Mouse (Mus musculus) neural tube, embryonic 15.5 days (tissue): ENCODE data around the gene Cacna1h. TPM values are rescaled to one million over a fixed set of nuclear protein-coding genes. Genes with fewer than 3 reads are reported as not detected.
A peak's percentile ranks its signal among the peaks of the same experiment; 100 is the strongest.

Experiments
- ATAC-seq: fragments of 200-750 bp; cut with Nextera tagmentation; 2 replicates; pipeline ENCODE4 v1.8.0; 2017; ENCODE audit warnings: mild to moderate bottlenecking, moderate TSS enrichment, moderate library complexity; ENCODE audit not compliant: low FRiP score
- H3K27ac ChIP-seq: fragments of 300-500 bp; sonication (generic); replicated peaks from 2 replicates; pipeline ENCODE4 v1.5.1; 2015; ENCODE audit warnings: mild to moderate bottlenecking, inconsistent platforms
- H3K27me3 ChIP-seq: fragments of 300-500 bp; sonication (generic); replicated peaks from 2 replicates; pipeline ENCODE4 v1.6.1; 2015; ENCODE audit warnings: inconsistent platforms
- H3K36me3 ChIP-seq: fragments of 300-500 bp; sonication (generic); 2 replicates; pipeline ENCODE4 v1.6.1; 2015; ENCODE audit warnings: inconsistent platforms
- H3K4me1 ChIP-seq: fragments of 300-500 bp; sonication (generic); 2 replicates; pipeline ENCODE4 v1.6.1; 2015; ENCODE audit warnings: inconsistent platforms
- H3K4me2 ChIP-seq: fragments of 300-500 bp; sonication (generic); 2 replicates; pipeline ENCODE4 v1.6.1; 2015; ENCODE audit warnings: inconsistent platforms, mild to moderate bottlenecking, moderate library complexity
- H3K4me3 ChIP-seq: fragments of 300-500 bp; sonication (generic); replicated peaks from 2 replicates; pipeline ENCODE4 v1.5.1; 2015; ENCODE audit warnings: mild to moderate bottlenecking, inconsistent platforms
- H3K9ac ChIP-seq: fragments of 300-500 bp; sonication (generic); replicated peaks from 2 replicates; pipeline ENCODE4 v1.6.1; 2015; ENCODE audit warnings: mild to moderate bottlenecking, inconsistent platforms
- H3K9me3 ChIP-seq: fragments of 300-500 bp; sonication (generic); replicated peaks from 2 replicates; pipeline ENCODE4 v1.6.1; 2016; ENCODE audit warnings: inconsistent platforms
- WGBS: fragments of 180-500 bp; shearing (Covaris S2); methylation state at CpG from one replicate; pipeline ENCODE4 v1.1.7; 2015; ENCODE audit warnings: mixed read lengths; 5-methylcytosine and 5-hydroxymethylcytosine counted together
- polyA plus RNA-seq: library from polyadenylated mRNA; unstranded; fragments of >200 nt; fragmentation: Nextera tagmentation; extraction: Ambion mirVana; gene quantifications from 2 replicates; pipeline ENCODE4 v1.2.1, GENCODE M21; 2015

The Cacna1h gene
- polyA plus RNA-seq, 1 experiment from 2014 or later: 10.9 TPM

DNA sequence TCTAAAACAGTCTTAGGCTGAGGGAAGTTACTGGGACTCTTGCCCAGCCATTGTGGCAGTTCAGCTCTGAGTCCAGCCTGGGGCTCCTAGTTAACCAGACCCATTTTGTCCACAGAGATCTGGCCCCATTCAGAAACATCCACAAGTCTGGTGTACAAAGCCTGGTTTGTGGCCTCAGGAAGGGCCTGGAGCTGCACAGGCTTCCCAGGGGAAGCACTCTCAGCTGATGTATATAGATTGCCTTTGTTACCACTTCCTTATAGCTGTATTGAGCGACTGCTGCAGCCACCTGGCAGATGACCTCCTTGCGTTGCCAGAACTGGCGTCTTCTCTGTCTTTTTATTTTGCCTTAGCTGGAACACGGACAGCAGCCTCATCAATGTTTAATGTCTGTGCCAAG, 11.5 kb upstream of the Cacna1h start:
- Histone ChIP-seq H3K27me3 (peaks cover 3% of the 10 kb centered on the region; the same call in 1 of the 2 replicates), H3K4me3 (no peak overlapping the region), H3K9me3 (no peaks in the 10 kb centered on the region), H3K9ac (no peak overlapping the region), H3K36me3 (no peaks in the 10 kb centered on the region), H3K27ac (no peak overlapping the region), H3K4me2 (no peak overlapping the region), H3K4me1 (peaks cover 3% of the 10 kb centered on the region; the same call in 1 of the 2 replicates)
- no peak for ATAC-seq
- WGBS: 25% methylated on average over 4 of the region's 4 CpGs

DNA sequence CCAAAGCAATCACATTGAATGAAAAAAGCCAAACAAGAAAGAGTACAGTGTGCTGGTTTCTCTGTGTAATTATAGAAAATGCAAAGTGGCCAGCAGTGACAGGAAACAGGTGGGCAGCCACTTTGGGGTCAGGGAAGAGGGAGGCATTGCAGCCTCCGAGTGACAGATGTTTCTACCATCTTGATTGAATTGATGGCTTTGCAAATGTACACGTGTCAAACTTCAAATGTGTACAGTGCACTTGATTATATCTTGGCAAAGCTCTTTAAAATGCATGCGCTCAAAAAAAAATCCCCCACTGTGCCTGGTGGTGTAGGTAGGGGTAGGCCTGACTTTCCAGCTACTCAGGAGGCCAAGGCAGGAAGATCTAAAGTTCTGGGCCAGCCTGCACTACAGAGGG, 9.3 kb upstream of the Cacna1h start:
- no peak overlapping the region for H3K4me3 ChIP-seq
- WGBS: 72% methylated on average over 3 of the region's 3 CpGs

DNA sequence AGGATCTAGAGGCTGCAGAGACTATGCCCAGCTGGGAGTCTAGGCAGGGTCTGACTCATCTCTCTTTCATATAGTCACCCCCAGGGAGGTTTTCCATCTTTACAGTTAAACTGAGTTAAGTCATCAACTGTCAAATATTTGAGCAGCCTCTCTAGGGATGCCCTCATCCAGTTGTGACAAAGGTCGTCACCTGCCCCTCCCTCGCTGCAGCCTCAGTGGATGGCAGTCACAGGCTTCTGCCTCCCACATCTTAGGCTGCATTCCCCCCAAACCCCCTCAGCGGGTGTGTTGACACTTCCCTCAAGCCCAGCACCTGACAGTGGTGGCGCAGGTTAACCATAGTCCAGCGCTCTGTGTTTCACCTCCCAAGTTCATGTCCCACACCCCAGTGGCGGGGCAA, 7.8 kb upstream of the Cacna1h start:
- WGBS: 86% methylated on average over 6 of the region's 6 CpGs
- Histone ChIP-seq H3K4me1 (peaks cover 3% of the 10 kb centered on the region; the same call in 1 of the 2 replicates), H3K4me3 (no peak overlapping the region), H3K36me3 (no peaks in the 10 kb centered on the region), H3K27ac (no peak overlapping the region), H3K9me3 (no peaks in the 10 kb centered on the region), H3K4me2 (no peak overlapping the region), H3K27me3 (peaks cover 3% of the 10 kb centered on the region; the same call in 1 of the 2 replicates), H3K9ac (no peak overlapping the region)
- no peak for ATAC-seq

More for the DNA sequence above, 9.3 kb upstream of the Cacna1h start:
- Histone ChIP-seq H3K4me1 (peaks cover 3% of the 10 kb centered on the region; the same call in 1 of the 2 replicates), H3K4me2 (no peak overlapping the region), H3K36me3 (no peaks in the 10 kb centered on the region), H3K27ac (no peak overlapping the region), H3K9me3 (no peaks in the 10 kb centered on the region), H3K27me3 (peaks cover 3% of the 10 kb centered on the region; the same call in 1 of the 2 replicates), H3K9ac (no peak overlapping the region)
- ATAC-seq: no peak

DNA sequence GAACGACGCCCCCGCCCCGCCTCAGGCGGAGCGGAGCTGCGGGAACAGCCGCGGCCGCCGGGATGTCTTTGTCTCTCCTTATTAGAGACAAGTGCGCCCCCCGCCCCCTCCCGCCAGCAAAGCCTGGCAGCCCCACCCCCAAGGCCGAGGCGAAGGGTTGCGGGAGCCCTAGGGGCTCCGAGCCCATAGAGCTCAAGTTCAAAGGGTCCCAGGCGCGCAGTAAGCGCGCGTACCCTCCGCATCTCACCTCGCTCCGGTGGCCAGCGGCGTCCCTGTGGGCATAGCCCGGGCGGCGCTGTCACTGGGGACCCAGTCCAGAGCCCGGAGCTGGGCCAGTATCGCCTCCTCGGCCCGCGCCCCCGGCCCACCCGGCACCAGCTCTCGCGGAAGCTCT, 363 bp downstream of the Cacna1h start:
- Histone ChIP-seq H3K27ac (peak overlapping the region; percentile 84), H3K9ac (peak overlapping the region; percentile 78), H3K4me2 (peak overlapping the region; percentile 86), H3K36me3 (no peaks in the 10 kb centered on the region), H3K27me3 (peaks cover 3% of the 10 kb centered on the region; the same call in 1 of the 2 replicates), H3K9me3 (no peaks in the 10 kb centered on the region), H3K4me3 (peak overlapping the region; percentile 84), H3K4me1 (peaks cover 54% of the 10 kb centered on the region)
- WGBS: 0% methylated on average over 36 of the region's 40 CpGs
- ATAC-seq: peak; percentile 45

DNA sequence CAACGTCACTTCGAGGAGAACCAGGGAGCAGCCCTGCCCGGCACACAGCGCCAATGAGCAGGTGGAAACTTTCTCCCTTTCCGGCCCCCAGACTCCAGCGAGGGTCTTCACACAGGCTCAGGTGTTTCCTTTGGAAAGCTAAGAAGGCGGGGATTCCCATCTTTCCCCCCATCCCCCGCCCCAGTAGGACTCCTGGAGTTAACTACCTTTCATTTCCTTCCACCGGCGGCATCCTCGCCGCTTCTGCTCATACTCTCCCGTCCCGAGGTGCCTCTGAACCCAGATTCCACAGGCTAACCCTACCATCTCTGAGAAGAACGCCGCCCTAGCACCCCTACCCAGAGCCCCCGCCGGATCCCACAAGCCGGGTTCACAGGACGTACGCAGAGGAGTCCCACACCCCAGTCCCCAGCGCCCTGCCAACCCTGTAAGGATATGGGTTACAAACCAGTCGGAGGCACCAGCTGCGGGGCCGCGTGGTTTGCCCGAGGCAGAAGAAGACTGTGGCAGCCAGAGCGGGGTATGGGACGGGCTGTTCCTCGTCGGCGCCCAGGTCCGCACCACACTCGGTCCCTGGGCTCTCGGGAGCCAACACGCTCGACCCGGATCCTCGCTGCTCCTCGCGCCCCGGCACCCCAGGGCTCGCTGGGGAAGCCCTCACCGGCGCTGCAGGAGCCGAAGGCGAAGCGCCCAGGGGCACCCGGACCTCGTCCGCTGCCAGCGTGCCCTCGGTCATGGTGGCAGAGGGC, 976 bp downstream of the Cacna1h start:
- H3K4me1 ChIP-seq: peaks cover 57% of the 10 kb centered on the region
- no peaks in the 10 kb centered on the region for H3K36me3 ChIP-seq
- ATAC-seq: no peak
- WGBS: under 1% methylated on average over 53 of the region's 53 CpGs
- peak overlapping the region; percentile 84 for H3K27ac ChIP-seq
- H3K9ac ChIP-seq: peak overlapping the region; percentile 78
- peaks cover 3% of the 10 kb centered on the region; the same call in 1 of the 2 replicates for H3K27me3 ChIP-seq
- H3K4me3 ChIP-seq: peak overlapping the region; percentile 84
- H3K4me2 ChIP-seq: peak overlapping the region; percentile 86
- no peaks in the 10 kb centered on the region for H3K9me3 ChIP-seq

DNA sequence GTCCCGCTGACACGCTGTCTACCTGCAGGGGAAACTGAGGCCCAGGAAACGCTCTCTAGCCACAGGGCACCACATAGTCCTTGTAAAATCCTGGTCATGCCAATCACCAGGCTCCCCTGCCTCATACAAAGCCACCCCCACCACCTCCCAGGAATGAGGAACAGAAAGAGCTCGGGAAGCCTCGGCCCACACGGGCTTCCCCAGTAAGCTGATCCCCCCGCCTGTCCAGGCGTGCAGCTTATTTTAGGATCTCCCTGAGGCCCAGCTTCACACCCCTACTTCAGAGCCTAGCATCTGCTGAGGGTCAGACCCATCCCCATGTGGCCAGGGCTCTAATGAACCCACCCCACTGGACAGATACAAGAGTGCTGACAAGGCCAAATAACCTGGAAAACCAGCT, 3.0 kb downstream of the Cacna1h start:
- no peaks in the 10 kb centered on the region for H3K36me3 ChIP-seq
- H3K4me2 ChIP-seq: peak overlapping the region; percentile 86
- H3K4me3 ChIP-seq: no peak overlapping the region
- no peaks in the 10 kb centered on the region for H3K9me3 ChIP-seq
- H3K27me3 ChIP-seq: peaks cover 3% of the 10 kb centered on the region; the same call in 1 of the 2 replicates
- 0 out of 2 replicates have a peak overlapping the region, but pooled peaks have one; percentile 14 for H3K9ac ChIP-seq
- WGBS: 70% methylated on average over 8 of the region's 8 CpGs
- peaks cover 71% of the 10 kb centered on the region for H3K4me1 ChIP-seq
- no peak for ATAC-seq
- no peak overlapping the region for H3K27ac ChIP-seq

DNA sequence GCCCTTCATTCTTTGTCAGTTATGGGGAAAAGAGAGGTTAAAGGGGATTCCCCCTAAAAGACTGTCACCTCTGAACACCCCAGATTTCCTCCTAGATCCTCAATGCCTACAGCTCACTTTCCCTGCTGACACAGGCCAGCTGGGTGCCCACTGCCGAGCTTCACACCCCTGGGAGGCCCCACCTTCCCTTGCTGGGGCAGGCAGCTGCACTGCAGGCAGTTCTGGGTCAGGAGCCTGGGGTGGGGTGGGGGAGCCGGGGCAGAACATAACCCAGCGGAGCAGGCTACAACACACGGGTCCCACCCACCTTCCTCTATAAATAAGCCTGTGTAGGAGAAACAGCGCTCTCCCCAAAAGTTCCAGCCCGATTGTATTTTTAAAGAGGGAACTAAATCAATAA, 3.7 kb downstream of the Cacna1h start:
- H3K4me1 ChIP-seq: peaks cover 71% of the 10 kb centered on the region

DNA sequence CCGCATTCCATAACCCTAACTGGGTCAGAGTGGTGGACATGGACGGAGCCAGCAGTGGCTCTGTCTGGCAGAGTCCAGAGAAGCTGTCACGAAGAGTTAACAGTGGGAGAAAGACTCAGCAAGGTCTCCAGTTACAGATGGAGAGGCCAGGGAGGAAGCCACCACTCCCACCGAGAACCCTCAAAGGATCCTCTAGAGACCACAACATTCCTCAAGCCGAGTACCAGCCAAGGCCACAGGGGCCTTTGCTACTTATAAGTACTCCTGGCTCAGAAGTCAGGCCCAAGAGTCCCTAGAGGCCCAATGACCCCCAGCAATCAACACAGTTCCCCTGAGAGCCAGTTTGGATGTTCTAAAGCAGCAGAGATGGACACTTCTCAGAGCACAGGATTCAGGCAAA, 4.3 kb downstream of the Cacna1h start:
- H3K27ac ChIP-seq: no peak overlapping the region
- no peak overlapping the region for H3K9ac ChIP-seq
- H3K4me3 ChIP-seq: no peak overlapping the region
- H3K36me3 ChIP-seq: no peaks in the 10 kb centered on the region
- H3K4me1 ChIP-seq: peaks cover 70% of the 10 kb centered on the region
- ATAC-seq: no peak
- no peaks in the 10 kb centered on the region for H3K9me3 ChIP-seq
- 64% methylated on average over 5 of the region's 5 CpGs for WGBS
- no peak overlapping the region for H3K4me2 ChIP-seq
- H3K27me3 ChIP-seq: 0 out of 2 replicates have a peak, but pooled peaks cover 3% of the 10 kb centered on the region

More for the DNA sequence above, 3.7 kb downstream of the Cacna1h start:
- ATAC-seq: no peak
- no peak overlapping the region for H3K9ac ChIP-seq
- 0 out of 2 replicates have a peak, but pooled peaks cover 3% of the 10 kb centered on the region for H3K27me3 ChIP-seq
- H3K27ac ChIP-seq: no peak overlapping the region
- H3K36me3 ChIP-seq: no peaks in the 10 kb centered on the region
- no peaks in the 10 kb centered on the region for H3K9me3 ChIP-seq
- WGBS: 40% methylated on average over 6 of the region's 6 CpGs
- peak overlapping the region; percentile 86 for H3K4me2 ChIP-seq
- H3K4me3 ChIP-seq: no peak overlapping the region

DNA sequence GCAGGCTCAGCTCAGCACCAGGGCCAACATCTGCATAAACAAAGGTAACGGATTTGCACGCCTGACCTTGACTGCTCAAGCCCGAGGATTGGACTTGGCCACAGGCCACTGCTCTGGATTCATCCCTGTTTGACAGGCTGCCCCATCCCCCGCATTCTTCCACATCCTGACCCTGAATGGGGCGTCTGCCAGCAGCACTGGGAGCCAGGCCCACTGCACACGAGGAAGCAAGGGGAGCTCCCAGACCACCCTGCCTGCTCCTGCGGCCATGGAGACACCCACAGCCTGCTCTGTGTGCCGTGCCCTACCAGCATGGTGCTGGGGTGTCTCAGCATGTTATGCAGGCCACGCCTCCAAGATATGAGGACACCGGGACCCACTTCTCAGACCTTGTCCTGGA, 6.1 kb downstream of the Cacna1h start:
- H3K4me3 ChIP-seq: no peak overlapping the region
- no peak overlapping the region for H3K27ac ChIP-seq
- peak; percentile 35; the same call in 1 of the 2 replicates for ATAC-seq
- H3K9ac ChIP-seq: no peak overlapping the region
- H3K36me3 ChIP-seq: no peaks in the 10 kb centered on the region
- 36% methylated on average over 10 of the region's 10 CpGs for WGBS
- 0 out of 2 replicates have a peak, but pooled peaks cover 3% of the 10 kb centered on the region for H3K27me3 ChIP-seq
- no peak overlapping the region for H3K4me2 ChIP-seq
- H3K4me1 ChIP-seq: peaks cover 67% of the 10 kb centered on the region
- H3K9me3 ChIP-seq: no peaks in the 10 kb centered on the region

DNA sequence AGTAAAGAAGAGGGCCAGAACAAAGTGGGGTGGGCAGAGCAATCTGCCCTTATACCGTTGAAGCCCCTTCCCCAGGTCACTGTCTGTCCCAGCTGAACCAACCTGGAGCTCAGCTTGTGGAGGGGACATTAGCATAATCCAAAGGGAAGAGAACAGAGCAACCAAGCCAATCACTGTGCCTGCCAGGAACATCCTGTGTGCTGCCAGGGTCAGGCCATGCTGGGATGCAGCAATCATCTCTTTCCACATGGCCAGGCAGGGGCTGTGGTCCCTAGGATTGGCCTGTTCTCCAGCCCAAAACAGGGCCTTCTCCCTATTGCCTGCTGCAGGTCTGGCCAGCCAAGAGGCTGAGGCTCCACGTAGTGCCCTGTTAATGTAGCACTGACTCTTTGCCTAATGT, 7.6 kb downstream of the Cacna1h start:
- ATAC-seq: no peak
- 59% methylated on average over 2 of the region's 2 CpGs for WGBS
- H3K4me2 ChIP-seq: no peak overlapping the region
- no peak overlapping the region for H3K27ac ChIP-seq
- no peak overlapping the region for H3K9ac ChIP-seq
- H3K36me3 ChIP-seq: no peaks in the 10 kb centered on the region
- no peaks in the 10 kb centered on the region for H3K9me3 ChIP-seq
- no peak overlapping the region for H3K4me3 ChIP-seq
- peaks cover 53% of the 10 kb centered on the region for H3K4me1 ChIP-seq
- H3K27me3 ChIP-seq: 0 out of 2 replicates have a peak, but pooled peaks cover 3% of the 10 kb centered on the region

DNA sequence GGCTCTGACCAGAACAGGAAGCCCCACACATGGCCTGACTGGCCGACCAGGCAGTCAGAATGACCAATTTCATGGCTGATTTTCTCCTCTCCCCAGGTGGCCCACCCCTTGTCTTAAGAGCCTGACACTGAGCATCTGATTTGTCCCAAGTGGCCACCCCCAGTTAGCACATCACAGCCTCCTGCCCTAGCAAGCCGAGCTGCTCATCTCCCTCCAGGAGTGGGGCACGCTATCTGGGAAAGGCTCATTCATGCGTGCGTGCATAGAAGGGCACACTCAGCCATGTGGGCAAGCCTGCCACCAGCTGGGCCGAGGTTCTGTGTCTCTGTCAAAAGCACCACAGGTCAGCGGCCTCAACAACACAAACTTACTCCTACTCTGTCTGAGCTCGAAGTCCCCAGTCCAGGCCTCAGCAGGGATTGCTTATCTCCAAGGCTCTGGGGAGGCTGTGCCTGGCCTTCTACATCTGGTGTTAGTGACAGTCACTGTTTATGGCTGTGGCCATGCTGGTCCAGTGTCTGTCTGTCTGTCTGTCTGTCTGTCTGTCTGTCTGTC, 9.0 kb downstream of the Cacna1h start:
- Histone ChIP-seq H3K4me2 (no peak overlapping the region), H3K36me3 (no peaks in the 10 kb centered on the region), H3K9ac (no peak overlapping the region), H3K9me3 (no peaks in the 10 kb centered on the region), H3K27ac (no peak overlapping the region), H3K4me3 (no peak overlapping the region), H3K27me3 (0 out of 2 replicates have a peak, but pooled peaks cover 3% of the 10 kb centered on the region), H3K4me1 (peaks cover 50% of the 10 kb centered on the region)
- WGBS: 27% methylated on average over 8 of the region's 8 CpGs
- no peak for ATAC-seq

DNA sequence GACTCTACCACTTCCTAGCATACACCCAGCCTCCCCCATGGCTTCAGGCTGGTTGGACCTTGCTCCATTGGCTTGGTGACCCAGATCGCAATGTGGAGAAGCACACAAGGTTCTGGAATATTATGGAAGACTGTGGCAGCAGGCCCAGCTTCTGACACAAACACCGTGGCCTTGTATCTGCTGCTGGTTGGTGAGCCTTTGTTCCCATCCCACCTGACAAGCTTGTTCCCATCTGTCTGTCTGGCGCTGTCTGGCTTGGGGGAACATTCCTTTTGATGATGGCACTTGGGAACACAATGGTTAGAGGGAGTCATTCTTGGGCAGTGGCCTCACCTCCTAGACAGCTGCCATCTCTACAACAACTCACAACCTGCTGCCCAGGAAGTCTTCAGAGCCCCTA, 12.6 kb downstream of the Cacna1h start:
- peaks cover 60% of the 10 kb centered on the region for H3K4me1 ChIP-seq
- H3K27me3 ChIP-seq: no peaks in the 10 kb centered on the region
- H3K9me3 ChIP-seq: no peaks in the 10 kb centered on the region
- H3K4me3 ChIP-seq: no peak overlapping the region
- ATAC-seq: no peak
- 91% methylated on average over 3 of the region's 3 CpGs for WGBS
- no peak overlapping the region for H3K4me2 ChIP-seq
- H3K27ac ChIP-seq: no peak overlapping the region
- no peaks in the 10 kb centered on the region for H3K36me3 ChIP-seq
- no peak overlapping the region for H3K9ac ChIP-seq
